In genomic region chr12:85599478-85600152, GRCm38 (mm10) we compare ENCODE assay signal across 8 mouse cellular contexts. TPM values are rescaled to one million over a fixed set of nuclear protein-coding genes. Genes with fewer than 3 reads are reported as not detected.
A peak's percentile ranks its signal among the peaks of the same experiment; 100 is the strongest.
DNase-seq lines count a peak whose midpoint lies in the region; ATAC-seq and TF ChIP-seq lines count a peak whose summit lies in the region.

No protein-coding gene starts in this region.

- peak; percentile 29 for DNase-seq in gastrocnemius, adult 18-20 months (ENCODE audit: low spot score)
- DNase-seq in gastrocnemius, postnatal 25 days = no peak
- DNase-seq in adrenal gland, adult 18-20 months (ENCODE audit: low spot score in 2 of 2) = peak; percentile 45 to 50
- peak; percentile 37 for DNase-seq in embryonic facial prominence, embryonic 11.5 days (ENCODE audit: low spot score)
- peak; percentile 59 to 66 for DNase-seq in heart, postnatal 10 days
- DNase-seq in limb, embryonic 14.5 days (ENCODE audit: low spot score) = peak; percentile 20
- DNase-seq in midbrain, postnatal 0 days (ENCODE audit: low spot score) = no peak
- peak; percentile 52 for DNase-seq in stomach, postnatal 0 days (ENCODE audit: low spot score)

- intact Hi-C loops in heart, postnatal 10 days (cut with DNase I) = loop anchor here (5.0 kb wide), 2 partner anchors 43 to 67 kb away; no protein-coding TSS in a partner anchor

- ATAC-seq in embryonic facial prominence, embryonic 11.5 days (replicated peaks; ENCODE audit: insufficient number of reproducible peaks, low FRiP score, low TSS enrichment, low read depth) = peak; percentile 54
- ATAC-seq in limb, embryonic 14.5 days (ENCODE audit: low FRiP score, low read depth) = peak; percentile 45
- peak; percentile 72 for ATAC-seq in midbrain, postnatal 0 days (ENCODE audit: low FRiP score)
- ATAC-seq in stomach, postnatal 0 days (ENCODE audit: low FRiP score, low TSS enrichment) = peak; percentile 40

- peaks cover 6% of the 10 kb centered on the region for H3K27me3 ChIP-seq in embryonic facial prominence, embryonic 11.5 days (ENCODE audit: control insufficient read depth, insufficient read depth, low read length)
- no peaks in the 10 kb centered on the region for H3K27me3 ChIP-seq in limb, embryonic 14.5 days (ENCODE audit: control insufficient read depth, insufficient read depth, low read length)
- no peaks in the 10 kb centered on the region for H3K27me3 ChIP-seq in midbrain, postnatal 0 days (ENCODE audit: insufficient read depth, low read length)
- H3K27me3 ChIP-seq in stomach, postnatal 0 days (ENCODE audit: control insufficient read depth, insufficient read depth, low read length) = no peaks in the 10 kb centered on the region

- TF ChIP-seq EP300 in stomach, postnatal 0 days (optimal IDR thresholded peaks at IDR 0.05) = no peak

- H3K9ac ChIP-seq in embryonic facial prominence, embryonic 11.5 days (replicated peaks; ENCODE audit: low read length) = peak overlapping the region; percentile 81
- peak overlapping the region; percentile 92 for H3K9ac ChIP-seq in limb, embryonic 14.5 days (ENCODE audit: low read depth, low read length, severe bottlenecking)
- H3K9ac ChIP-seq in midbrain, postnatal 0 days (replicated peaks; ENCODE audit: low read length, poor library complexity, severe bottlenecking) = peak overlapping the region; percentile 98
- H3K9ac ChIP-seq in stomach, postnatal 0 days (ENCODE audit: low read length) = peak overlapping the region; percentile 91

- no peak for TF ChIP-seq CTCF in midbrain, postnatal 0 days (IDR thresholded peaks at IDR 0.05)
- TF ChIP-seq CTCF in stomach, postnatal 0 days (IDR thresholded peaks at IDR 0.05; ENCODE audit: low read depth) = no peak

- 0 out of 2 replicates have a peak, but pooled peaks have one; percentile 24 for TF ChIP-seq POLR2A in limb, embryonic 14.5 days (IDR thresholded peaks at IDR 0.05; ENCODE audit: borderline replicate concordance, extremely low read depth, insufficient read depth, insufficient read length)

- peaks cover 4% of the 10 kb centered on the region; the same call in 1 of the 2 replicates for H3K4me1 ChIP-seq in embryonic facial prominence, embryonic 11.5 days (ENCODE audit: control insufficient read depth, insufficient read depth, low read length)
- H3K4me1 ChIP-seq in limb, embryonic 14.5 days (ENCODE audit: control insufficient read depth, insufficient read depth, low read length) = peaks cover 31% of the 10 kb centered on the region
- peaks cover 20% of the 10 kb centered on the region for H3K4me1 ChIP-seq in midbrain, postnatal 0 days (ENCODE audit: insufficient read depth, low read length)
- H3K4me1 ChIP-seq in stomach, postnatal 0 days (replicated peaks; ENCODE audit: control insufficient read depth, insufficient read depth) = peaks cover 5% of the 10 kb centered on the region; the same call in 1 of the 2 replicates

- H3K4me2 ChIP-seq in embryonic facial prominence, embryonic 11.5 days (ENCODE audit: low read depth, low read length) = peak overlapping the region; percentile 96
- H3K4me2 ChIP-seq in limb, embryonic 14.5 days (replicated peaks; ENCODE audit: low read depth, low read length, severe bottlenecking) = peak overlapping the region; percentile 82
- peak overlapping the region; percentile 92 for H3K4me2 ChIP-seq in midbrain, postnatal 0 days (ENCODE audit: low read depth, low read length, poor library complexity, severe bottlenecking)
- peak overlapping the region; percentile 87 for H3K4me2 ChIP-seq in stomach, postnatal 0 days (replicated peaks; ENCODE audit: low read depth)

- no peaks in the 10 kb centered on the region for H3K36me3 ChIP-seq in embryonic facial prominence, embryonic 11.5 days (replicated peaks; ENCODE audit: control insufficient read depth, insufficient read depth, low read depth, low read length)
- peaks cover 5% of the 10 kb centered on the region; the same call in 1 of the 2 replicates for H3K36me3 ChIP-seq in limb, embryonic 14.5 days (ENCODE audit: control insufficient read depth, insufficient read depth, low read length)
- no peaks in the 10 kb centered on the region for H3K36me3 ChIP-seq in midbrain, postnatal 0 days (ENCODE audit: insufficient read depth, low read length)
- no peaks in the 10 kb centered on the region for H3K36me3 ChIP-seq in stomach, postnatal 0 days (ENCODE audit: control insufficient read depth, insufficient read depth, low read length)

- H3K4me3 ChIP-seq in embryonic facial prominence, embryonic 11.5 days (ENCODE audit: low read depth, low read length) = peak overlapping the region; percentile 71
- H3K4me3 ChIP-seq in limb, embryonic 14.5 days (replicated peaks; ENCODE audit: low read length) = peak overlapping the region; percentile 94
- peak overlapping the region; percentile 76 for H3K4me3 ChIP-seq in midbrain, postnatal 0 days (ENCODE audit: low read depth, low read length)
- H3K4me3 ChIP-seq in stomach, postnatal 0 days (ENCODE audit: low read depth, low read length) = peak overlapping the region; percentile 73

- H3K9me3 ChIP-seq in embryonic facial prominence, embryonic 11.5 days (replicated peaks; ENCODE audit: control insufficient read depth, low read length) = no peaks in the 10 kb centered on the region
- H3K9me3 ChIP-seq in limb, embryonic 14.5 days (ENCODE audit: control insufficient read depth, low read length) = no peaks in the 10 kb centered on the region
- H3K9me3 ChIP-seq in midbrain, postnatal 0 days (ENCODE audit: low read length) = no peaks in the 10 kb centered on the region
- H3K9me3 ChIP-seq in stomach, postnatal 0 days (ENCODE audit: control insufficient read depth, low read length) = no peaks in the 10 kb centered on the region

- peak overlapping the region; percentile 35; the same call in 1 of the 2 replicates for H3K27ac ChIP-seq in embryonic facial prominence, embryonic 11.5 days (replicated peaks; ENCODE audit: low read depth, low read length)
- peak overlapping the region; percentile 86 for H3K27ac ChIP-seq in limb, embryonic 14.5 days (replicated peaks; ENCODE audit: low read depth, low read length)
- peak overlapping the region; percentile 89 for H3K27ac ChIP-seq in midbrain, postnatal 0 days (ENCODE audit: low read depth, low read length)
- H3K27ac ChIP-seq in stomach, postnatal 0 days (replicated peaks) = peak overlapping the region; percentile 92

- under 1% methylated on average over 44 of the region's 49 CpGs for WGBS in embryonic facial prominence, embryonic 11.5 days
- 0% methylated on average over 39 of the region's 49 CpGs for WGBS in limb, embryonic 14.5 days
- WGBS in midbrain, postnatal 0 days = 1% methylated on average over 27 of the region's 49 CpGs
- WGBS in stomach, postnatal 0 days = 2% methylated on average over 24 of the region's 49 CpGs

RNA-seq across cellular contexts. Expression of gene Jdp2, which starts 0.8 kb away (rescaled TPM):
- total RNA-seq in gastrocnemius, adult 18-20 months (2021) = 1 to 10 TPM; 3.6 to 4.7 TPM
- total RNA-seq in gastrocnemius, postnatal 25 days (2021) = 1 to 10 TPM; 5.4 to 6.8 TPM
- total RNA-seq in adrenal gland, adult 18-20 months (2021) = 10 to 100 TPM; 18.4 to 23.4 TPM
- 0.27 and 0.49 TPM in 2 replicates for polyA plus RNA-seq in embryonic facial prominence, embryonic 11.5 days (2014; fragmentation: Nextera tagmentation; extraction: Ambion mirVana)
- 10 to 100 TPM; 12.6 to 20.2 TPM for total RNA-seq in heart, postnatal 10 days (2021)
- polyA plus RNA-seq in limb, embryonic 14.5 days (2012; rRNA removed) = 37.7 and 43.9 TPM in 2 replicates
- 3.2 and 3.8 TPM in 2 replicates for polyA plus RNA-seq in limb, embryonic 14.5 days (2014; fragmentation: Nextera tagmentation; extraction: Ambion mirVana)
- total RNA-seq in midbrain, postnatal 0 days (2014; rRNA removed) = 15.8 and 18.4 TPM in 2 replicates
- polyA plus RNA-seq in midbrain, postnatal 0 days (2015; fragmentation: Nextera tagmentation; extraction: Ambion mirVana) = 0.56 and 1.0 TPM in 2 replicates
- polyA plus RNA-seq in stomach, postnatal 0 days (2015; fragmentation: Nextera tagmentation; extraction: Ambion mirVana) = 0.63 and 0.65 TPM in 2 replicates

Comparison
In these comparisons a context has a peak if more than half of its experiments do, and no peak if none do; other contexts are left out.
1. DNase-seq: peak in gastrocnemius, adult 18-20 months (single experiment), adrenal gland, adult 18-20 months (2 of 2), embryonic facial prominence, embryonic 11.5 days (single experiment), heart, postnatal 10 days (2 of 2), limb, embryonic 14.5 days (single experiment) and stomach, postnatal 0 days (single experiment); none in gastrocnemius, postnatal 25 days (single experiment) and midbrain, postnatal 0 days (single experiment).
2. H3K27ac ChIP-seq: peak in every context shown above with its lines; median percentile 92 in stomach, postnatal 0 days; 89 in midbrain, postnatal 0 days; 86 in limb, embryonic 14.5 days; 35 in embryonic facial prominence, embryonic 11.5 days.
3. Peak in every context shown above with its lines, with median percentiles within 50 percentile points of each other: ATAC-seq, H3K4me2 ChIP-seq, H3K4me3 ChIP-seq and H3K9ac ChIP-seq.